Mouse (Mus musculus) urinary bladder, postnatal 10 days (tissue): ENCODE results near the gene Psmb7.

ENCODE experiments used
- DNase-seq: peaks from one replicate; pipeline ENCODE4 v3.0.0; 2022; ENCODE audit warnings: low spot score

Psmb7 gene

GRCm38 (mm10) chr2:38643625-38644427 lies at the start of gene Psmb7:
Gene Psmb7 (minus strand): TSS chr2:38644087.
- peak; percentile 47 for DNase-seq

- no peak for DNase-seq
Measured at GRCm38 (mm10) chr2:38691542-38691941, 47.7 kb upstream of the Psmb7 start.

DNA sequence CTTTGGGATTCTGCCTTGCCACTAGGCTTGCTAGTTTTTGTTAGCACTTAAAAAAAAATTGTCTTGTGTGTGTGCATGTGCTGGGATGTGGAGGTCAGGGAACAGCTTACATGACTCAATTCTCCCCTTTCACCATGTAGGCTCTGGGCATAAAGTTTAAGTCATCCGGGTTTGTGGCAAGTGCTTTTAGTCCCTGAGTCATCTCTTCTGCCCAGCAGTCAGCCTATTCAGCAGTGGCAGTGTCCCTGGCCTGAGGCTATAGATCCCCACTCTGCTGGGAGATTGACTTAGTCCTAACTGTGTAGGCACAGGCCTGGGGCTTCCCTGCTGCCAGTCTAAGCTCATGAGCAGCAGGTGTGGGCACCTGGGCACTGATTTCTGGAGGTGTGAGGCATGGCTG lies 46.0 kb upstream of the Psmb7 start:
- no peak for DNase-seq

DNA sequence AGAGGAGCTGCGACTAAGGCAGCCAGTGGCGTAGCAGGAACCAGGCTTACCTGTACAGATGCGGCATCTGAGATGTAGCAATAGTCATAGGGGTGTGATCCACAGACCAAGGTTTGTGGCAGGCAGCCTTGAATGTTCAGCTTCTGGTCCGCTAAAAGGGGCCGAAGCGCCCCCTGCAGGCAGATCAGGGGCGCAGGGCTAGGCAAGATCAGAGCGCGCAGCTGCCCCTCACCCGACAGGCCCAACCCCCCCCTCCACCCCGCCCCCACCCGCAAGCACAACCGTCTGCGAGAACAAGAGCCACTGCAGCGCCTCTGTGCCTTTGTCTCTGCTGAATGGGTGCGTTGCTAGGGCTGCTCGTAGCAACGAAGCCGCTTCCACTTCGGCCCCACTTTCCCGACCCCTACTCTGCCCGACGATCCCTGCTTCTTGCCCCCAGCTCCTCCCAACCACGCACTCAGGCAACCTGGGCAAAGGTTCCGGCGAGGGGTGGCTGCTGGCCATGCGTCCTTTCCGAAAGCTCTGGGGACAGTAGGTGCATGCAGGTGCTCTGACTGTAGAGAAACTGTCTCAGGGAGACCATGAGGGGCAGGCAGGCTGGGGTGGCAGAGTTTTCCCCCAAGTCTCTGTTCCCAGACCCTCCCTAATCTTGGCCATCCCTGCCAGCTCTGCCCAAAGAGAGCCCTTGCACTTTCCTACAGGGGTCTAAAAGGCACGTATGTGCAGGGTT lies 45.1 kb upstream of the Psmb7 start:
- no peak for DNase-seq

GRCm38 (mm10) chr2:38685746-38686145 lies 41.9 kb upstream of the Psmb7 start:
- DNase-seq: no peak

DNA sequence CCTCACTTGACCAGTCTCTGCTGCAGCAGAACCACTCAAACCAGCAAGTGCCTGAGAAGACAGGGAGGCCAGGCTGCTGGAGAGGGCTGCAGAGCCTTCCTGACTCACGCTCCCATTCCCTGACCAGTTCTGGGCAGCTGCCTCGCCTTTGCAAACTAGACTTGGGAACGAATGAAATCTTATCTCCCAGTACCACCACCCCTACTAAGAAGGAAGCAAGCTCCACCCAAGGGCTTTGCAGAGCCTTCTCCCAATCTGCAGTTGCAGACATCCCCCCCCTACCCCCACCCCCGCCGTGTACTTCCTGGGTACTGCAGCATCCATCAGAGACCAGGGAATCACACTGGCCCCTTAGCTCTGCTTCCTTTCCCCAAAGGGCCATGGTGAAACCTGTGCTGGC lies 39.2 kb upstream of the Psmb7 start:
- no peak for DNase-seq

DNA sequence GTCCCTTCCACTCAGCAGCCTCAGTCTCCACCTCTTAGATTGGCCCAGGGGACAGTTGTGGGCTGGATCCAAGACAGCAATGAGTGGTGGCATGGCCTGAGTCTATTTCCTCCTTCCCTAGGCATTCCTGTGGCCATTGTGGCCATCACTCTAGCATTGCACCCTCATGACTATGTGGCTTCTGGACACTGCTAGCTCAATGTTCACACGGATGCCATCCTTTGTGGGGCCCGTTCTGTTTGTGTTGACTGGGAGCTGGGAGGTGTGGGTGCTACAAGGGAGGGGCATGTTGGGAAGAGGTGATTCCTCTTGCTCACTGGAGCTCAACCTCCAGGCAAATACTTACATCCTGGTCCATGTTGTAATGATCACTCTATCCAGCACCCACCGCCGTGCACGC lies 38.3 kb upstream of the Psmb7 start:
- DNase-seq: no peak

DNA sequence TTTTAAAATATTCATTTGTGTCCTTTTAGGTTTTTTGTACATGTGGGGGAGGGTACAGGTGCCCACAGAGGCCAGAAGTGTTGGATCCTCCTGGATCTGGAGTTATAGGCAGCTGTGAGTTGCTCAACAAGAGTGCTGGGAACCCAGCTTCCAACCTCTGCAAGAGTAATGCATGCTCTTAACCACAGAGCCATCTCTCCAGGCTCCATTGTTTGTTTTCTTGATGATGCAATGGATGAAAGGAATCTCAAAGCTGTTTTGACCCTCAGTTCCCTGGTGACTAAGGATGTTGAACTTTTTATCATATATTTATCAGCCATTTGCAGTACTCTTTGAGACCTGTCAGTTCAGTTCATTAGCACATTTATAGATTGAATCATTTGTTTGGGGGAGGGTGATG lies 35.1 kb upstream of the Psmb7 start:
- no peak for DNase-seq

GRCm38 (mm10) chr2:38675366-38675969 lies 31.6 kb upstream of the Psmb7 start:
- no peak for DNase-seq

DNA sequence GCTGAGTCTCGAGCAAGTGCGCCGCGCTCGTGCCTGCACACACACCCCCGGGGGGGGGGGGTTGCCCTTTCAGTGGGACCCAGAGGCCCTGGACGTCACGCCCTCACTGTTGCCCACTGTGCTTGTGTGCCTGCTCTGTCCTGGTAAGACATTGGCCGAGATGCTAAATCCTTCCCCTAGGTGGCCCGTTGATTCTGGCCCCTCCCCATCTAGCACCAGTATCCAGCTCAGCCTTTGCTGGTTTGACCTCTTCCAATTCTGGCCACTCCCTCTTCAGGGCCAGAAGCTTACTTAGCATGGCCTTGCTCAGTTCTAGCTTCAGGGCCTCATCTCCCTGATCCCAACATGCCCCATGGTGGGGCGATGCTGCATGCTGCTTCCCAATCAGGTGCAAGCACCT lies 28.6 kb upstream of the Psmb7 start:
- DNase-seq: no peak

DNA sequence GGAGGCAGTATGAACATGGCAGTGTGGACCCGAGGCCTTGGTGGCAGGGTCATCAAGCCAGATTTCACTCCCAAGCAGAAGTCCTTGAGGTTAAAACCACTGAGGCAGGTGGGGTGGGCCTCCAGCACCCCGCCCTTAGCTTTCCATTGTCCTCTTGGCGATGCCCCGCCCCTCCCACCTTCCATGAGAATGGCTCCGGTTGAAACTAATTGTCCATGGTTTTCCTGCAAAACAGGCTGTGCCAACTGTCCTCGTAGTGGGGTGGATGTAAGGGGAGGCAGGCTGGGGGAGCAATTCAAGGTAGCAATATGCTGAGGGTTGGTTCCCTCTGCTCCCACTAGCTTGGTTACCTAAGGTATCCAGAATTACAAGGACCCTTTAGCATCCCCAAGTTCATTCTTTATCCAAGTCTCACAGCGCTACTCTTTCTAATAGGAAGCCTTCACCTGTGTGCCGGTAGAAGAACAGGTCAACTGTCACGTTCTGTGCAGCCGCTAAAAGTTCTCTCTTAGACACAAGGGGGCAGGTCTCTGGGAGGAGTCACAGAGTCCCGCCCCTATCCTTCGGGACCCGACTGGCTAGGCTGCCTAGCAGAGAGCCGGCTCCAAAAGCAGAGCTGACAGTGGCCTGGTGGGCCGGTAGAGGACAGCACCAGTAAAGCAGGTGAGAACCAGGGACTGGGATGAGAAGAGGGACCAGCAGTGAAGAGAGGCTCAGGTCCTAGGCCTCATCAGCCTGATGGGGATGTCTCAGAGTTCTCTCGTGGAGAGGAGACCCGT lies 25.1 kb upstream of the Psmb7 start:
- DNase-seq: no peak

- DNase-seq: no peak
Measured at GRCm38 (mm10) chr2:38661398-38661797, 17.5 kb upstream of the Psmb7 start.

DNA sequence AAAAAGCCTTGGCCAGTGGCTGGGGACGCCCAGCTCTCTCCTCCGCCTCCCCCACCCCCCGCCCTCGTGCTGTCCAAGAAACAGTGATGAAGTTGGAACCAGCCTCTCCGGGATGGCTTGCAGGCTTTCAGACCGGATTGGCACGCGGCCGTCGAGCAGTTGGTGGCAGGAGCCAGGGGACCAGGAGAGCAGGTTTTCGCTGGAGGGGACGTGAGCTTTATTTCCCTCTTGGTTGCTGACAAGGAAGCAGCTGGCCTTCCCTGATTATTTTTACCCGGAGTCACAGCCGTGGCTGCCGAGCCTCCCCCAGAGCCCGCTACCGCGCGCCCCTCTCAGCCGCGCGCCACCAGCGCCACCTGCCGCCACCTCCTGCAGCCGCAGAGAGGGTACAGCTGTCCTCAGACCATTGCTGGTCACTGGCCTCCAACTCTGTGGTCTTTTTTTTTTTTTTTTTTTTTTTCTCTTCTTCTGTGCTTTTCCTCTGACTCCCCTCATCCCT lies 14.5 kb upstream of the Psmb7 start:
- DNase-seq: no peak

GRCm38 (mm10) chr2:38653694-38654093 lies 9.8 kb upstream of the Psmb7 start:
- DNase-seq: no peak

DNA sequence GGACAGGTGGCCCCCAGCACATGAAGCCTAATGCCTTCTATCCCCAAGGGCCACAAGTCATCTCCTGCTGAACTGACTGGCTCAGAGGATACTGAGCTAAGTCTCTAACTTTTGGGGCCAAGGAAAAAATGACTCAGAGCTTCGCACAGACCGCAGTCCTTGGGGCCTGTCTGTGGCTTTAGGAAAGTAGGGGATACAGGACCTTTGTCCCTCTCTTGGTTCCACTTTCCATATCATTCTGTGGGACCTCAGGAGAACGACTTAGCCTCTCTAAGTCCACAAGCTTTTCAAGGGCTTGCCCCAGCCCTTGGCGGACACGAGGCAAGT lies 9.4 kb upstream of the Psmb7 start:
- no peak for DNase-seq

GRCm38 (mm10) chr2:38652565-38653292 lies 8.8 kb upstream of the Psmb7 start:
- no peak for DNase-seq

DNA sequence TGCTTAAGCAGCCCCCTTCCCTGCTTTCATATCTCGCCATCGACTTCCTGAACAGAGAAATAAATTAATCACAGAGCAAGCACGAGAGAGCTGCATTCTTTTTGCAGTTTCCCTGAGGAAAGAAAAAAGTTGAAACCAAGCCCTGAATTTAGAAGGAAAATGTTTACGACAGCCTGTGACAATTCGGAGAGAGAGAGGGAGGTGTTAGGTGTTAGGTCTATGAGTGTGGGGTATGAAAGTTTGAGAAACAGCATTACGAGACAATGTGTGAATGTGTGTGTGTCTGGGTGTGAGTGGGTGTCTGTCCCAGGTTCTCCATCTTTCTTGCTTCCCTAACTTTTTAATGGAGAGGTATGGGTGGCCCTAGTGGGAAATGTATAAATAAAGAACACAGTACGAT lies 8.2 kb upstream of the Psmb7 start:
- DNase-seq: no peak

DNA sequence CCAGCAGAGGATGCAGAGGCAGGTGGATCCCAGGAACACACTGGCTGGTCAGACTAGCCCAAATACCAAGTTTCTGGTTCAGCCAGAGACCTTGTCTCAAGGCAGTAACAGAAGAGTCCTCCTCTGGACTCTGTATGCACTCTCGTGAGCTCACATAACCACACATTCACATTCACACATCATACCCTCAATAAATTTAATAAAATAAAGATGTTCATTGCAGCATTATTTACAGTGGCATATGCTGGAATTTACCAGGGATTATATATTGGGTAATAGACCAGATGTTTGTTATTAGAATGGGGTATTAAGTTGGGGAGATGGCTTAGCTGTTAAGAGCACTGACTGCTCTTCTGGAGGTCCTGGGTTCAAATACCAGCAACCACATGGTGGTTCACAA lies 6.5 kb upstream of the Psmb7 start:
- DNase-seq: no peak

DNA sequence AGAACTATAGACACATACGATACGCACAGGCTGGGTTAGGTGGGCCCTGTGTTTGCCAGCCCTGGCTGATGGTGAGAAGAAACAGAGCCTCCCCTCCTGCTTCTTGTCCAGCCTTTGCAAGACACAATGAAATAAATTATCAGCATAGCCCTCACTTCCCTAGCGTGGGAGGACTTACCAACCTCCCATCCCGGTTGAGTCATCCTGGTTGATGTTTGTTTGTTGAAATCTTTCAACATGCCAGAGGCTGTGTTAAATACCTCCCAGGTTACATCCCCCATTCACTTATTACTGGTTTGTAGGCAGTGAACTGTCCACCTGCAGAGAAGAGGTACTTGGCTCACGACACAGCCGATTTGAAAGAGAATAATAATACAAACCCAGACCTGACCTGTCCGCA lies 3.8 kb upstream of the Psmb7 start:
- no peak for DNase-seq

- no peak for DNase-seq
Measured at GRCm38 (mm10) chr2:38647201-38647606, 3.3 kb upstream of the Psmb7 start.

DNA sequence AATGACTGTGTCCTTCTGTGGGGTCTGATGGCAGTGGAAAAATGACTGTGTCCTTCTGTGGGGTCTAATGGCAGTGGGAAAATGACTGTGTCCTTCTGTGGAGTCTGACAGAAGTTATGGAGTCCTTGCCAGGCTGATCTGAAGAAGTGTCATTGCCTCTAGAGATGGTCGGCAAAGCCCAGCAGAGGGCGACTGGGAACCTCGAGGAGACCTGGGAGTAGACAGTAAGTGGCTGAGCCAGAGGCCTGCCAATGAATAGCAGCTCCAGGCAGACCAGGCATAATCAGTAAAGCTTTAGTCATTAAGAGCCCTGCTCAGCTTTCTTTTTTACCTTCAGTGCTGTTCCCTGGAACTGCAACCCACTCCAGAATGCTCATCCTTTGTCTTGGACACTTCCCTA lies 2.0 kb upstream of the Psmb7 start:
- DNase-seq: no peak

DNA sequence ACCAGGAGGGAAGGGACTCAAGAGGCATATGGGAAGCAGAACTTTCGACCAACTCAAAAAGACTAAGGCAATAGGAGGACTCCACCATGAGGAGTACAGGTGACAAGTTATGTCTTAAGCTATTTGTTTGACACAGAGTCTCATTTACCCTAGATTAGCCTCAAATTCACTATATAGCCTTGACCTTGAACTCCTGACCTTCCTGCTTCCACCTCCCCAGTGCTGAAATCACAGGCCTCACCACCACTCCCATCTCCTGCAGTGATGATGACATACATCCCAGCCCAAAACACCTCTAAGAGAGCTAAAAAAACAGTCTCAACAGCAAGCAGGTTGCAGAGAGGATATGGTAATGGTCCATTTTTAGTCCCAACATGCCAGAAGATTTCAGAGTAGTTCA lies 2.1 kb downstream of the Psmb7 start:
- DNase-seq: no peak
